Mouse (Mus musculus): ENCODE data around the gene 1700020A23Rik.
A peak's percentile ranks its signal among the peaks of the same experiment; 100 is the strongest.

1700020A23Rik gene

DNA sequence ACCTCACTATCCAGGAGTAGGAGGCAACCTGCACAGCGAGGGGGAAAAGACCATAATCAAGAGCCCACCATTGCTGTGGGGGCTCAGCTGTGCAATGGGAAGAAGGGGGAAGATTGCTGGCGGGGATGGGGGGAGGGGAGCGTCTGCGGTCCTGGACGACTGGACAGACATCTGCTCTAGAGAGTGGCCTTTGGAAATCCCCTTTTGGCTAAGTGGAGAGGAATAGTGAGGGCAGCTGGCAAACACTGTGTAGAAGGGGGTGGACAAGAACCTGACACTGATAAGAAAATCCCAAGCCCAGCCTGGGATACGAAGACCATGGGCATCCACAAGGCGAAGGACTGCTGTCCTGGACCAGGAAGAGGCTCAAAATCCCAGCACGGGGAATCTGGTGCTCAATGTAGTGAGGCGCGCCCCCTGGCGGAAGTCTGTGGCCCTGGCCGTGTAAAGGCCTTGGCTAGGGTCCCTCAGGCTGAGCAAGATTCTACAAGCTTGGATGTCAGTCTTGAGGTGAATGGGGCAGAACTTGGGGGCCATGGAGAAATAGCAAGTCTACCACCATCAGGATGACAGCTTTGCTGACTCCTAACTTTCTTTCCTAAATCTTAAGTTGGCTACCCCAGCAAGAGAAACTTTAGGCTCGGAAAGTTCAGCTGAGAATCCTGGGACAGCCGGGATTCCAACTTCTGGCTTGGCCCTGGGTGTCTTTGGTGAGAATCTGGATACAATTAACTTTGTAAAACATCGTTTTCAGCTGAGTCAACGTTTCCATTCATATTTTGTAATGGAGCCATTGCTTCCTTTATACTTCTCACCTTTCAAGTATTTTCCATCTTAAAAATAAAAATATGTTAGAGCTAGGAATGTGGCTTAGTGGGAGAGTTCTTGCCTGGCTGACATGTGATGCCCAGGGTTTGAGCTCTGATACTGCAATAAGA, 6.8 kb downstream of the 1700020A23Rik start:
- peak; percentile 54 for DNase-seq (ENCODE audit: low spot score)

DNA sequence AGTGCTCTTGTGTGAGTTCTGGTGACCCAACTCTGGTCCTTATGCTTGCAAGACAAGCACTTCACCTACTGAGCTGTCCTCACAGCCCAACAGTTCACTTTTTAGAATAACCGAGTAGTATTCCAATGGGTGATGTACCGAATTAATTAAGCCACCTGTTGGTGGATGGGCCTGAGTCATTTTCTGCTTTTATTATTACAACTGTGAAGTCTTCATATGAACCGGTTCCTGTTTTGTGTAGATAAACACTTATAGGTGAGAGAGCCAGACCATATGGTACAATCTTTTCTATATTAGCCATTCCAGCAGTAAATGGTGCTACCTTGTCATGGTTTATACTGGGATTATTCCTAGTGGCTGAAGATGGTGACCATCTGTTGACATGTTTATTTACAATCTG, 7.7 kb downstream of the 1700020A23Rik start:
- DNase-seq (ENCODE audit: low spot score) = no peak

DNA sequence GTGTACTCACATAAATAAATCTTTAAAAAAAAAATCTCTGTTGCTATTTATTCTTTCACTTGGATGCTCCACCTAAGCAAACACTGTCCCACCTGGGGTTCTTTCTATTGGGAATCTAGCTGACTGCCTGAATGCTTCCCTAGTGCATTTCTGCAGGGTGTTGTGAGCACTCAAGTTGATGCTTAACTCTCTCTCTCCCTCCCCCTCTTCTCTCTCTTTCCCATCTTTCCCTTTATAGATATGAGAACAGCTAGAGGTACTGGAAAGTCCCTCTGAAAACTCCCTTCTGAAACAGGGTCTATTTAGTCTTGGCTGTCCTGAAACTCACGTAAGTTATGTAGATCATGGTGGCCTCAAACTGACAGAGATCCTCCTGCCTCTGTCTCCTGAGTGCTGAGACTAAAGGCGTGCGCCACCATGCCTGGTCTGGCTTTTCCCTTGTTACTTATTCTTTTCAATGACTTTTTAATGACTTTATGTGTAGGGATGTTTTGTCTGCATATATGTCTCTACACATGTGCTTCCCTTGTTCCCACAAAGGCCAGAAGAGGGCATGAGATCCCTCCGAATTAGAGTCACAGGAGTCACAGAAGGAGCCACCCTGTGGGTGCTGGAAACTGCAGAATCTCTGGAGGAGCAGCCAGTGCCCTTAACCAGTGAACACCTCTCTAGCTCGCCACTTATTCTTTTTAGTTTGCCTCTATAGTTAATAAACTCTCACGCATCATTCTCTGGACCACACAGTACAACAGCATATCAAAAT, 9.2 kb downstream of the 1700020A23Rik start:
- DNase-seq (ENCODE audit: low spot score) = no peak

DNA sequence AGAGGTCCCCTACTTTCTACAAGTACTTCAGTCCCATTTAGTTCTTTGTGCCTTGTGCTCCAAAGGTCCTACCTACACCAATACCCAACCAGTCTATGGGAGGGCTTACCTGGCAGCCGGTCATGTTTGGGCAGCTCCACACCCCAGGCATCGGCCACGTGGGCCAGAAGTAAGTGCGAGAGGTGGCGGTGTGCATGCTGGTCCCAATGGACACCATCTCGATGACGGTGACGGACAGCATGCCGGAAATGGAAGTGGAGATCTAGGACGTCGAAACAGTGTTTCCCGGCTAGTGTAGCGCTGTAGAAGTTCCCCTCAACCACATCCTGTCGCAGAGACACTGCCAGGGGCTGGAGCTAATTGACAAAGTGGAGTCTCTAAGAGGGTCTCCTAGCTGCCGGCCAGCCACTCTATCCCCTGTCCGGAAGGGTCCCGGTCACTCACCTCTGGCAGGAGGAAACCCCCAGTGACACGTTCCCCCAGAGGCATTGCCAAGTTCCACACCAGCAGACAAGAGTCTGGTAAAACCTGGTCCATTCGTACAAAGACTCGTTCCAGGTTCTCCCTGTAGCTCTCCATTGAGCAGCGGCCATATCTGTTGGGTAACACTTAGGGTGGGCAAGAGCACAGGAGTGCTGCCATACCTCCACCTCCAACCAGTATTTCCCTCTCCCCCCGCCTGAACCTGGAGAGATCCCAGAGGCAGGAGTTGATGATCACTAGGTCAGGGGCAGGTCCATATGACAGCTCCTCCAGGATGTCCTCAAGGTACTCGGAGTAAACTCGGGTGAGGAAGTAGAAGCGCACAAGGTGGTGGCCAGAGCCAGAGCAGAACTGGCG, 16.9 kb downstream of the 1700020A23Rik start:
- no peak for DNase-seq (ENCODE audit: low spot score)

DNA sequence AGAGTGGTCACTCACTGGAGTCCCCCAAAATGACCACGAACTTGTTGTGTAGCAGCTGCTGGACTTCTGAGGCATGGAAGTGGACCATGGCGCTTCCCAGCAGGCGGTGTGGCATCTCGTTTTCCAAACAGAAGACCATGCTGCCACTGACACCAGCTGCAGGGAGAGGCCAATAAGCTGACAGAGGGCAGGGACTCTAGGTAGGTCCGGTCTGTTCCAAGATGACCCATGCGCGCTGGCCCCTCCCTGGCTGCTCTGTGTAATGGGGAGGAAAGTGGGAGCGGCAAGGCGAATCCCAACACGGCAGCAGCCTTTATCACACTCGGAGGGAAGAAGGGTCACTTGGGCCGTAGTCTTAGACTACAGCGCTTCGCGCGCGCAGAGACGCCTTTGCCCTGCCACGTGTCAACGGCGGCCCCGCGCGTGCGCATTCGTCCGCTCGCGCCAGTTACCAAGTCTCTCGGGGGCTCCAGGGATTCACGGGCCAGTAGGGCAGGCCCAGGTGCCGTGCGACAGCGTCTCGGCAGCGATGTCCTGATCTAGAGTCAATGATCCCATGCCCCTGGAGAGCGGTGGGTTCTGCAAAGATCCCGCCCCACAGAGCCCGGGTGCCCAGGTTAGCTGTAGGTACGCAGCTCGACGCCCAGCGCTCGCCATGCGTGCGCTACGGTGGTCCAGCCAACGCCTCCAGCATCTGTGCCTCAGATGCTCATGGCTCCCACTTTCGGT, 18.5 kb downstream of the 1700020A23Rik start:
- DNase-seq (ENCODE audit: low spot score) = peak; percentile 27

DNA sequence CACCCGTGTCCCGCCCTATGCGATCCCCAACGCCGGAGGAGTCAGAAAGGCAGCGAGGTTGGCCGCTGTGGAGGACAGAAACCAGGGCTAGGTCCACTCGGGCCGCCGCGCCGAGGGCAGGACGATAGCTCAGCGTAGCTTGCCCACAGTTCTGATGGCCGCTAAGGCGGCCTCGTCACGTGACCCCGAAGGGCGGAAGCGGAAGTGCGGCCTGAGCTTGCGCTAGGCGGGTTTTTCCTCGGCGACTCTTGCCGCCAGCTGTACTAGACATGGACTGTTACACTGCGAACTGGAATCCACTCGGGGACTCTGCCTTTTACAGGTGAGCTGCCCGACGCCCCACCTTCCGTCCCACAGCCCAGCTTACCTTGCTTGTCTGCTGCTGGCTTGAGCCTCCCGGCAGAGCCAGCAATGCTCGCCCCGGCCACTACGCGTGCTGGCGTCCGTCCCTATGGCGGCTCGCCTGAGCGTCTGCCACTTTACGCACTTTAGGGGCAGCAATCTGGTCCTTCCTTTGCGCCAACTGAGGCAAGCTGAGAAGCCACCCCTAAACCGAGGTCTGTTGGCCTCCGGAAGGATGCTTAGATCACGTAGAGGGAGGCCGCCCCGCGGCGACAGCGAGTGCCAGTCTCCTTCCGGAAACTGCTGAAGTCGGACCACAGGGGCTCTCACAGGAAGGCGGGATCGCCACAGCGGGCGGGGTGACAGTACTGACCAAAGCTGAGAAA, 19.2 kb downstream of the 1700020A23Rik start, which contains the start of the genes Vps16 and Pced1a:
Gene Vps16 (plus strand): TSS at position 214 of the 728 bp plus-strand sequence.
Gene Pced1a (minus strand): TSS at position 576 of the 728 bp plus-strand sequence.
- DNase-seq (ENCODE audit: low spot score) = peak; percentile 66

DNA sequence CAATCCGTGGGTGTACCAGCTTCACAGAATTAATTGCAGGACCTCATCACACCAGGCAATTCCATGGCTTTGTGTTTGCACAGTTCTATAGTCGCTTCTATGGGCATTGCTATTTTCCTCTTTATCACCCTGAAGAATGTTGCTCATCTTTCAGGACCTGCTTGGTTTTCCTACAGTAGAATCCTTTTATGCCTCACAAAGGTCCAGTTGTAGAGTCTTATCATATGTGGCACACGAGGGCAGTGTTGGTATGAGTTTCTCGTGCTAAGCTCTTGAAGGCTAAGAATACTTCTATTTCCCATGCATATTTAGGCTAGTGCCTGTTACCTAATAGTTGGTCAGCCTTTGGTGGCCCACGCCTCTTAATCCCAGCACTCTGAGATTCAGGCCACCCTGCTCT, 20.1 kb downstream of the 1700020A23Rik start:
- no peak for DNase-seq (ENCODE audit: low spot score)

DNA sequence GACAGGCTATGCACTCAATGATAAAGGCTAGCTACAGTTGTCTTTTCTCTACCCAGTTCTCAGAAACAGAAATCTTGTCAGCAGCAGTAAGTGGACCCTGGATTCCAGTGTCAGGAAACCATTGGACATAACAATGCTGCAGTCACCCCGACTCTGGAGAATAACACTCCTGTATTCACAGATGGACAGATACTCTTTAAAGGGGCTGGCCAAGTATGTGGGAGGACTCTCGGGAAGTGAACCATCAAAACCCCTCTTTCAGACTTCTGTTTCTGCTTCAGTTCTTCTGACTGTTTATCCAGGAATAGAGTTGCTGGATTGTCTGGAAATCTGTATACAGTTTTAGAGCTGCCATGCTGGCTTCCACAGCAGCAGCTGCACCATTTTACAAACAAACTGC, 24.8 kb downstream of the 1700020A23Rik start:
- DNase-seq (ENCODE audit: low spot score) = no peak

DNA sequence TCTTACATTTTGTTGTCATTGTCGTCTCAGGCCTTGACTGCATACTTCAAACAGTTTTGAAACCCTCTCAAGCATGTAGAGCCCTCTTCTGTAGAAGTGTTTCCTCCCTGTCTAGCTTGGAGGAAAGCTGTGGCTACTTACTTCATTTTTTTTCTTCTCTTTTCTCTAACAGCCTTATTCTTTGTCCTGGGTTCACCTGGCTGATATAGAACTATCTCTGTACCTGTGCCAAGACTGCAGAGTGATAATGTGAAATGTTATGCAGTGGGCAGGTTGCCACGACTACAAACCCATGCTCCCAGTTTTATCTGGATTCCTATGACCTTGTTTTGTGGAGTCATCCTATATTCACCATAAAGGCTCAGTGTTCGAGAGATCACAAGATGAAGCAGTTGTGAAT, 25.4 kb downstream of the 1700020A23Rik start:
- DNase-seq (ENCODE audit: low spot score) = no peak

DNA sequence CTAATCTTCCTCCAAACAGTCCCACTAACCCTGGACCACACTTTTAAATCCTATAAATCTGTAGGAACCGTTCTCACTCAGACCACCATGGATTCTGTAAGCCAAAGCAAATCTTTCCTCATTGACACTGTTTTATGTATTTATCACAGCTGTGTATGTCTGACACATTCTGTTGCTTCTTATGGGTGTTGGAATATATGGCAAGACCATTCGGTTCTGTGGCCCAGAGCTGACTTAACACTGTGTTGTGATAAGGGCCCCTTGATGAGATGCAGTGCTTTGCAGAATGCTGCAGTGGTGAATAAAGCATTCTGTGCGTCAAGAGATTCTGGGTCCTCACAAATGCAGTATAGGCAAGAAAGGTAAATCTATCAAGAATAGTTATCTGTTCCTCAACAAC, 27.1 kb downstream of the 1700020A23Rik start:
- DNase-seq (ENCODE audit: low spot score) = no peak

DNA sequence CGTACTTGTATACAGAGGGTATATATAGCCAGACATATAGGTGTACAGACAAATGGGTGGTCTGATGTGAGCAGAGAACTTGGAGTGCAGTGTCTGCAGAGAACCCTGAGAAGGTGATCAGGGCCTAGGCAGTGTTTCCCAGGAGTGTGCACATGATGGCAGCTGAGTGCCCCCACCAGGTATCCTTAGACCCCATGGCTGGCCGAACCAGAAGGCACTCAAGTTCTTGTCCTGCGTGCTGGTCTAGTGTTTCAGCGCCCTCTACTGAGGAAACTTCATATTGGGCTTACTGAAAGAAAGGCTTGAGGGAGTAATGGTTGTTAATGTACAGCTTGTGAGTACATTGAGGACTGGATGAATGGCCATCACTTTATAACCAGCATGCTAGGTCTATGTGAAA, 28.1 kb downstream of the 1700020A23Rik start:
- DNase-seq (ENCODE audit: low spot score) = no peak

DNA sequence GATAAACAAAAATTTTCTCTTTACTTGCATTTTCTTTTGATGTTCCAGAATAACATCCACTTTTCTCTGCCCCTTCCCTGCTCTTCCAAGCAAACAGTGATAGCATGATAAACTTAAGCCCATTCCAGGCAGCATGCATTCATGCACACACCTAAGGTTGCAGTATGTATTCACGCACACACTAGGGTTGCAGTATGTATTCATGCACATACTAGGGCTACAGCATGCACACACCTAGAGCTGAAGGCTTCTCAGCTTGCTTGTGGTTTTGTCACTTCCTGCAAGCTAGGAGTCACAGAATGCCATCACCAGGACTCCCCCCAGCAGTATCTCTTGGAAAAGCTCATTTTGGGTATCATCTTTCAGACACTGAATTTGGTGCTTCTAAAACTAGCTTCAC, 31.7 kb downstream of the 1700020A23Rik start:
- DNase-seq (ENCODE audit: low spot score) = no peak

DNA sequence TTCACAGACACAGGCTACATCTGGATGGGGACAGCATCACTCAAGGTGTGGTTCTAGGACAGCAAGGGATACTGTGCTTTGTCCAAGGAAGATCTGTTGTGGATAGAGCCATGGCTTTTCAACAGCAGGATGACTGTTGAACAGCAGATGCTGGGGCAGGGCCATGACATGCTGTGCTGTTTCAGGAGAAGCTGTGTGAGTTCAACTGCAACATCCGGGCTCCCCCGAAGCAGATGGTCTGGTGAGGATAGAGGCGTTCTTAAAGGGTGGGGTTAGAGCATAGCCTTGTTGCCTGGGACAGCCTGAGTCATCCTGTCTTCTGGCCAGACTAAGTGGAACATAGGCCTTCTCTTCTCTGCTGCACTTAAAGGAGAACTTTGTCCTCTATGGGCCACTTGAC, 33.8 kb downstream of the 1700020A23Rik start:
- DNase-seq (ENCODE audit: low spot score) = no peak

DNA sequence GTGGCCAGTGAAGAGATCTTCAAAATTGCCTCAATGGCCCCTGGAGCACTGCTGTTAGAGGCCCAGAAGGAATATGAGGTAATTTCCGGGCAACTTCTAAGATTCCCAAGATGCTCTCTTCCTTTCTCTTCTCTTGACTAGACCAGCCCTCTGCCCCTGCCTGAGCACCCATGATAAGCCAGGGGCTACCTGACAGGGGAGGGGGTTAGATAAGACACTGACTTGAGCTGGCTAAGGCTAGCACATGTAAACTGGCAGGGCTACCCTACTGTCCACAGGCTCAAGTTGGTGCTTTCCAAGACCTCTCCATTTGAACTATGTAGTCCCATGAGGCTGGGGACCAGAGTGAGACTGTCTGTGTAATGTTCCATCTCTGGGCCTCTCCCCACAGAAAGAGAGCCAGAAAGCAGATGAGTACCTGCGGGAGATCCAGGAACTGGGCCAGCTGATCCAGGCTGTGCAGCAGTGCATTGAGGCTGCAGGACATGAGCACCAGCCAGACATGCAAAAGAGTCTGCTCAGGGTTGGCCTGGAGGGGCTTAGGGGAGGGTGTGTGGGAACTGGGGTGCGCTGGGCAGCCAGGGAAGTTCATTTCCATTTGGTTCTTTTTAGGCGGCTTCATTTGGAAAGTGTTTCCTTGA, 34.9 kb downstream of the 1700020A23Rik start:
- DNase-seq (ENCODE audit: low spot score) = no peak

DNA sequence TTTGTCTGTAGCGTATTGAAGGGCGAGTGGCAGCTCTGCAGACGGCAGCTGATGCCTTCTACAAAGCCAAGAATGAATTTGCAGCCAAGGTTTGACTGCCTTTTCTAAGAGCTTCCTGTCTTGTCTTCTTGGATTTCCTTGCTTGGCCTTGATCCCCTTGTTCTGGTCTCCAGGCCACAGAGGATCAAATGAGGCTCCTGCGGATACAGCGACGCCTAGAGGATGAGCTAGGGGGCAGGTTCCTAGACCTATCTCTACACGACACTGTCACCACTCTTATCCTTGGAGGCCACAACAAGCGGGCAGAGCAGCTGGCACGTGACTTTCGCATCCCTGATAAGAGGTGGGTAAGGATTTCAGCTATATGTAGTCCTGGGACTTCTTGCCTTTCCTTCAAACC, 37.1 kb downstream of the 1700020A23Rik start:
- DNase-seq (ENCODE audit: low spot score) = no peak

DNA sequence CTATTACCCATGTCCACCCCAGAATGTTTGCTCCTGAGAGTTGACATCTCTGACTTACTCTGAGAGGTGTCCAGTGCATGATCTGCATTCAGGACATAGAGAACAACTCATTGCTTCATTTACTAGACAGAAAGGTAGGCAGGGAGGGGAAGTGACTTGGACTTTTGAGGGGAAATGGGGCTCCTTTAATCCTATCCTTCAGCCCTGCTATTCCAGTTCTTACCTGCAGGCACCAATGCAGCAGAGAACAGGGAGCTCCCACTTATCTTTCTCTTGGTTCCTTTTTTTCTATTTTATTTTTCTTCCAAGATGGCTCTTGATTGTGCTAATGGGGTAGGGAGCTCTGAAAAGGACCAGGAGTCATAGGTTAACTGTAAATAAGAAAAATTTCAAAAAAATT, 43.4 kb downstream of the 1700020A23Rik start:
- DNase-seq (ENCODE audit: low spot score) = no peak

DNA sequence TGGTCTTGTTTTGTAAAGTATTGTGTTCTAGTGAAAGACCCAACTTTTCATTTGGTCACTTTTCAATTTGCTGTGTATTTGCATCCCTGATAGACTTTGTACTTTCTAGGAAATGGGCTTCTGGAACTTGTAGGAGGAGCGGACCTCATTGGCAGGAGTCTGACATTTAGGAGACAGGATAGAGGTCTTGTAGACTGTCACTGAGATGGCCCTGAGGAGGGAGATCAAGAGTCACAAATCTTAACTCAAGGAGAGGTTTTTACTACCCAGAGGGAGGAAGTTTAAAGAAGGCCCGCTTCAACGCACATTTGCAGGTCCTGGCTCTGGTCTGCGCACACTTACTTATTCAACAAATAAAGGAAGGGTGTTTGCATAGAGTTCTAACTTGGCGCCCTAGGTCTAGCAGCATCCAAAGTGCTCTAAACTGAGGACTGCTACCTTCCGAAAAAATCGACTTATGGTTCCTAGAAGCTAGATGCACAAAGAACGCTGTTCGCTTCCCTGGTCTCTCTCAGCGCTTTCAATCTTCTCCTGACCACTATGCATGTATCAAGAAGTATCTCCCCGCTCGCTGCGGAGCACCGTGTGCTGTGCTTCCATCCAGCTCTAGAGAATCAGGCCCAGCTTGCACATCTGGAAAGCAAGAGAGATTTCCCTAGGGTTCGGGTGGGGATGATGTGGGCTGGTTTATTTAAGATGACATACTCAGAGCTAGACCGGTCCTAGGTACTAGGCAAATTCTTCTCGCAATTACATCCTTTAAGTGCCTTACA, 44.1 kb downstream of the 1700020A23Rik start:
- no peak for DNase-seq (ENCODE audit: low spot score)

DNA sequence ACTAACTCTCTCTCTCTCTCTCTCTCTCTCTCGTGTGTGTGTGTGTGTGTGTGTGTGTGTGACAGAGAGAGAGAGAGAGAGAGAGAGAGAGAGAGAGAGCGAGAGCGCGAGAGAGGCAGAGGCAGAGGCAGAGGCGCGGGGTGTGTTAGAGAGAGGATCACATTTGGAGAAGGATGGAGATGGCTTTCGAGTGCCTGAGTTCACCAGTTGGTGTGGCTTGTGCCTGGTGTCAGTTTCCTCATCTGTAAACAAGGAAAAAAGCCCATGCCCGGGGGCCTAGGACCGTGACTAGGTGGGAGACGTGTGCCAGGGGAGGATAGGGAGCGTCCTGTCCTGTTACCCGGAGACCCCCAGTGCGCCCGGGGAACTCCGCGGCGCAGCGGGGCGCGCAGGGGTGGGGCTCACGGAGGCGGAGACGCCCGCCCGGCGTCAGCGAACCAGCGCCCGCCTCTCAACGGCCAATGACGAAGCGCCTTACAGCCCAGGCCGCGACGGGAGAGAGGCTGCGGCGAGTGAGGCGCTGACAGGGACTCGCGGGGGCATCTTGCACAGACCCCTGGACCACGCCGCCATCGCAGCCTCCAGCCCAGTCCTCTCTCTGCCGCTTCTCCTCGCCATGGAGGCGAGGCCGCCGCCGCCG, 44.9 kb downstream of the 1700020A23Rik start, which contains the start of gene Ptpra:
Gene Ptpra (plus strand): TSS at position 485 of the 640 bp plus-strand sequence.
- DNase-seq (ENCODE audit: low spot score) = peak; percentile 76

DNA sequence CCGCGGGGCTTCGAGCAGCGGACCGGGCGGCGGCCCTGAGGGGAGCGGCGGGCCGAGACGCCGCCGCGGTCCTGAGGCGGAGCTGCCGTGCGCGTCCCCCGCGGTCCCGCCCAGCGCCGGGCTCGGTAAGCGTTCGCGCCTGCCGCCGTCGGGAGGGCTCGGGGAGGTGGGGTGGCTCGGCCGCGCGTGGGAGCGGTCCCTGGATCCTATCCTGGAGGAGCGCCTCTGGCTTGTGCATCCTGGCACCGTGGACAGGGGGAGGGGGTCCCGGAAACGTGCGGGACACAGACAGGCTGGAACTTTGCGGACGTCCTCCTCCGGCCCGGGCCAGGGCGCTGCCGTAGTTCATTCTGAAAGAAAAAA, 45.4 kb downstream of the 1700020A23Rik start:
- no peak for DNase-seq (ENCODE audit: low spot score)
